Mouse (Mus musculus): ENCODE results near the gene Nsl1.
"Not testable (repeated sequence)": the region's sequence is repeated elsewhere in the genome, so short reads cannot be mapped to it uniquely, and the experiment has no call there.

Nsl1 gene

GRCm38 (mm10) chr1:191062781-191063485 is at the start of gene Nsl1, which contains the start of gene Tatdn3:
TSS of gene Nsl1 (plus strand) at chr1:191063012.
TSS of gene Tatdn3 (minus strand) at chr1:191062932.
- in situ Hi-C loops (cut with MboI, MseI) = loop anchor here in 1 of 2 experiments (10.0 kb wide), 1 partner anchor 118 kb away; no protein-coding TSS in a partner anchor

- in situ Hi-C loops (cut with MboI, MseI) = no loop called here
These were observed 48.5 kb upstream of the Nsl1 start for GRCm38 (mm10) chr1:191014271-191014670.

- in situ Hi-C loops (cut with MboI, MseI) = no loop called here
These were observed 43.0 kb upstream of the Nsl1 start for GRCm38 (mm10) chr1:191019803-191020202.

GRCm38 (mm10) chr1:191020217-191020924 is 42.4 kb upstream of the Nsl1 start:
- in situ Hi-C loops (cut with MboI, MseI) = no loop called here

GRCm38 (mm10) chr1:191021016-191021415 is 41.8 kb upstream of the Nsl1 start:
- in situ Hi-C loops (cut with MboI, MseI) = no loop called here

GRCm38 (mm10) chr1:191023140-191023539 is 39.7 kb upstream of the Nsl1 start:
- in situ Hi-C loops (cut with MboI, MseI) = no loop called here

GRCm38 (mm10) chr1:191023806-191024205 is 39.0 kb upstream of the Nsl1 start:
- in situ Hi-C loops (cut with MboI, MseI) = not testable (repeated sequence)

- in situ Hi-C loops (cut with MboI, MseI) = no loop called here
These were observed 37.5 kb upstream of the Nsl1 start for GRCm38 (mm10) chr1:191025016-191026012.

GRCm38 (mm10) chr1:191026021-191026713 is 36.6 kb upstream of the Nsl1 start, which contains the start of gene Flvcr1:
TSS of gene Flvcr1 (minus strand) at chr1:191026158.
- in situ Hi-C loops (cut with MboI, MseI) = no loop called here

- in situ Hi-C loops (cut with MboI, MseI) = no loop called here
These were observed 32.6 kb upstream of the Nsl1 start for GRCm38 (mm10) chr1:191030182-191030581.

GRCm38 (mm10) chr1:191030922-191031425 is 31.8 kb upstream of the Nsl1 start:
- in situ Hi-C loops (cut with MboI, MseI) = not testable (repeated sequence)

- in situ Hi-C loops (cut with MboI, MseI) = no loop called here
These were observed 27.2 kb upstream of the Nsl1 start for GRCm38 (mm10) chr1:191035649-191036048.

GRCm38 (mm10) chr1:191036554-191037334 is 26.1 kb upstream of the Nsl1 start, which contains the start of gene Spata45:
TSS of gene Spata45 (plus strand) at chr1:191036639.
- in situ Hi-C loops (cut with MboI, MseI) = no loop called here

GRCm38 (mm10) chr1:191037999-191038398 is 24.8 kb upstream of the Nsl1 start:
- in situ Hi-C loops (cut with MboI, MseI) = no loop called here

- in situ Hi-C loops (cut with MboI, MseI) = no loop called here
These were observed 21.5 kb upstream of the Nsl1 start for GRCm38 (mm10) chr1:191041352-191041751.

- in situ Hi-C loops (cut with MboI, MseI) = no loop called here
These were observed 20.7 kb upstream of the Nsl1 start for GRCm38 (mm10) chr1:191042106-191042505.

GRCm38 (mm10) chr1:191042688-191043087 is 20.1 kb upstream of the Nsl1 start:
- in situ Hi-C loops (cut with MboI, MseI) = no loop called here

- in situ Hi-C loops (cut with MboI, MseI) = no loop called here
These were observed 17.5 kb upstream of the Nsl1 start for GRCm38 (mm10) chr1:191045264-191045663.

GRCm38 (mm10) chr1:191046231-191046824 is 16.5 kb upstream of the Nsl1 start:
- in situ Hi-C loops (cut with MboI, MseI) = no loop called here
